Mouse (Mus musculus) adrenal gland, adult 2 months (tissue): ENCODE results near the gene Calhm3. TPM values are rescaled to one million over a fixed set of nuclear protein-coding genes. Genes with fewer than 3 reads are reported as not detected.

ENCODE experiments used
- DNase-seq: peaks from one replicate; pipeline ENCODE4 v3.0.0; 2021
- polyA plus RNA-seq: library from polyadenylated mRNA; depleted of rRNA; stranded (reverse); fragments of >200 nt; gene quantifications from 2 replicates; pipeline ENCODE4 v1.2.3, GENCODE M21; 2012; rRNA removed
- total RNA-seq, 2 experiments: library from RNA; stranded (reverse); gene quantifications; 2 replicates each; pipeline ENCODE4 v1.2.3; 2021

Calhm3 gene
- total and polyA plus RNA-seq, 3 experiments: not detected

DNA sequence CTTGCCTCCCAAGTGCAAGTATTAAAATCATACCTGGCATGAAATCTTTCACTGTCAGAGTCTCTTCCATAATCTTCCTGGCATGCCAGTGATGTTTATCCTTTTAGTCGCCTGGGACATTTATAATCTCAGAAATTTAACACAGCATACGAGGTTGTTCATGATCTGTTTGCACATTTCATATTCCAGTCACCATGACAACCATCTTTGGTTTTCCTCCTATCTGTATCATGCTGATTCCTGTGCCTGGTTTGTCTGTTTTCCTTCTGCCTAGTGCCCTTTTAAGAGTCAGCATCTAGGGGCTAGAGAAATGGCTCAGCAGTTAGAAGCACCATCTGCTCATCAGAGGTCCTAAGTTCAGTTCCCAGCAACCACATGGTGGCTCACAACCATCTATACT lies 38.9 kb downstream of the Calhm3 start:
- no peak for DNase-seq

DNA sequence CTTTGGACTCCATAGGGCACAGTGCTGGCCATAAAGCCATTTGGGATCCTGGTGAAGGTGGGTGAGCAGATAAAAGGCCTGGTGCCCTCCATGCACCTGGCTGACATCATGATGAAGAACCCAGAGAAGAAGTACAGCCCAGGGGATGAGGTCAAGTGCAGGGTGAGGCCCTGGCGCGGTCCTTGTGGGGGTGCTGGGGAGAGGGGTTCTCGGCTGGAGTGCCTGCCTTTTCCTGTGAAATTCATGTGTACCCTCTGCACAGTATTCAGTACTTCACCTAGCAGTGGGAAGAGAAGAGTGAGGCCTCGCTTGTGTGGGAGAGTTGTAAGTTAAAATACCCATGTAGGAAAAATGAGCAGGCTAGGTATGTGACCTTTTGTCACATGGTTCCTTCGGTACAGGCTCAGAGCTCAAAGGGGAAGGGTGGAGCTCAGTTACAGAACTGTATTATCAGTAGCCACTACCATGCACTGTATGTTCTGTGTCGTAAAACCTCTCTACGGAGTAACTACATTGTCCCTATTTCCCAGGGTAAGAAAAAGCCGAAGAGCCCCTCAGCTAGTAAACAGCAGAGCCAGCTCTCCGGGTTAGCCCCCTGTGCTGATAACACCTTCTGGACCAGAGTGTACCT lies 52.8 kb downstream of the Calhm3 start:
- no peak for DNase-seq

Other genes with a start within 250 kb of the Calhm3 start
- 1 to 10 TPM; 5.5 to 7.7 TPM for gene Ina, start 143.1 kb downstream of the Calhm3 start, total RNA-seq
- 4.4 and 5.0 TPM in 2 replicates for gene Ina, start 143.1 kb downstream of the Calhm3 start, polyA plus RNA-seq
- gene Nt5c2, start 142.6 kb downstream of the Calhm3 start, total RNA-seq: 10 to 100 TPM; 61.8 to 66.2 TPM
- 11.6 and 11.9 TPM in 2 replicates for gene Nt5c2, start 142.6 kb downstream of the Calhm3 start, polyA plus RNA-seq
- 10 to 100 TPM in 1 of 2 experiments, 1 to 10 TPM in 1; 9.9 to 11.4 TPM for gene Pcgf6, start 106.9 kb downstream of the Calhm3 start, total RNA-seq
- gene Pcgf6, start 106.9 kb downstream of the Calhm3 start, polyA plus RNA-seq: 10.0 and 11.2 TPM in 2 replicates
- 1 to 10 TPM; 3.5 to 3.6 TPM for gene Taf5, start 90.0 kb downstream of the Calhm3 start, total RNA-seq
- gene Taf5, start 90.0 kb downstream of the Calhm3 start, polyA plus RNA-seq: 1.6 and 1.9 TPM in 2 replicates
- 100 to 1,000 TPM; 788 to 840 TPM for gene Usmg5, start 67.1 kb downstream of the Calhm3 start, total RNA-seq
- 7.8 and 8.7 TPM in 2 replicates for gene Usmg5, start 67.1 kb downstream of the Calhm3 start, polyA plus RNA-seq
- 10 to 100 TPM; 19.8 to 22.1 TPM for gene Pdcd11, start 67.0 kb downstream of the Calhm3 start, total RNA-seq
- gene Pdcd11, start 67.0 kb downstream of the Calhm3 start, polyA plus RNA-seq: 5.1 and 6.0 TPM in 2 replicates
- gene Calhm2, start 19.5 kb downstream of the Calhm3 start, total RNA-seq: 1 to 10 TPM; 4.0 to 6.0 TPM
- gene Calhm2, start 19.5 kb downstream of the Calhm3 start, polyA plus RNA-seq: 11.4 and 11.9 TPM in 2 replicates
- gene Calhm1, start 13.5 kb downstream of the Calhm3 start, total RNA-seq: not detected
- gene Calhm1, start 13.5 kb downstream of the Calhm3 start, polyA plus RNA-seq: not detected in 2 replicates
- 10 to 100 TPM; 12.1 to 24.2 TPM for gene Neurl1a, start 21.1 kb upstream of the Calhm3 start, total RNA-seq
- gene Neurl1a, start 21.1 kb upstream of the Calhm3 start, polyA plus RNA-seq: 21.5 and 28.3 TPM in 2 replicates